Mouse (Mus musculus): ENCODE measurements around the gene Cd3g. TPM values are rescaled to one million over a fixed set of nuclear protein-coding genes. Genes with fewer than 3 reads are reported as not detected.
A peak's percentile ranks its signal among the peaks of the same experiment; 100 is the strongest.

Cd3g gene
- total RNA-seq, 2 experiments from 2014 or later: not detected

DNA sequence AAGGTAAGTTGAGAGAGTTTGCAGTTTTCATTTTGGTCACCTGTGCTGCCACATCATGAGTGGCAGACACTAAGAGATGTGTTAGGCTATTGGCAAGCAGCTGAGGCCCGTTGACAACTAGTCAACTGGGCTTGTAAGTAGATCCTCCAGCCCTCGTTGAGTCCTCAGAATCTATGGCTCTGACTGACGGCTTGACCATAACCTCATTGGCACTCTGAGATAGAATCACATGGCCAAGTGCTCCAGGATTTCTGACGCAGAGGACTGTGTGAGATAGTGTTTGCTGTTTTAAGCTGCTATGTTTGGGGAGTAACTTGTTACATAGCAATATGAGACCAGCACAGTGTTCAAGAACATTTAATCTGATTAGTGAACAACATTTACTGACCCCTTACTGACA, 38.5 kb downstream of the Cd3g start:
- no peak for DNase-seq (ENCODE audit: low spot score in 2 of 2)
- intact Hi-C loops (cut with DNase I): no loop called here

DNA sequence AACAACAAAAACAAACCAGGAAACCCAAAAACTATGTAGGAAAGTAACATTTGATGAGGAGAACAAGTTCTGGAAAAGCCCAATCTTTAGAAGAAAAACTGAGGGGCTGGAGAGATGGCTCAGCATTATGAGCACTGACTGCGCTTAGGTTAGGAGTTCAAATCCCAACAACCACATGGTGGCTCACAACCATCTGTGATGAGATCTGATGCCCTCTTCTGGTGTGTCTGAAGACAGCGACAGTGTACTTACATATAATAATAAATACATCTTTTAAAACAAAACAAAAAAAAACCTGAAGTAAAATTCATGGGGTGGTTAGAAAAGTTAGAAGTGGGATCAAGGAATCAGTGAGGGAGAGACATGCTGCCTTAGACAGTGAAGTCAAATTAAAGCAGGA, 58.7 kb downstream of the Cd3g start:
- DNase-seq (ENCODE audit: low spot score in 2 of 2): no peak
- intact Hi-C loops (cut with DNase I): loop anchor here (2.0 to 5.0 kb wide), 3 partner anchors 41 to 85 kb away; partner anchors contain the start of genes Kmt2a and Ube4a

DNA sequence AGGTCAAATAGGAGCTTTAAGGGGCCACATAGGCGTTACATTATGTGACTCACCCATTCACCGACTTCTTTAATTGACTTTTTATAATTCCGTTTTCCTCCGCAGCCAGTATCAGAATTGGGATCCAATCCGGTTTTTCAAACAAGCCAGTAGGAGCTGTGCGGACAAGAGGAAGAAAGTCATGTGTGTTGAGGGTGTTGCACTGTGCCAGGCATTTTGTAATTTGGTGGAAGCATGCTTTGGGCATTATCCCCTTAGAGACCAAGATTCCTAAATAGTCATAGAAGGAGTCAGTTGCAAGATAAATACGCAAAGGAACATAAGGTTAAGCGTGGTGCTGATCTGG, 59.1 kb downstream of the Cd3g start:
- intact Hi-C loops (cut with DNase I): loop anchor here (2.0 to 5.0 kb wide), 3 partner anchors 40 to 84 kb away; partner anchors contain the start of genes Kmt2a and Ube4a
- DNase-seq (ENCODE audit: low spot score in 2 of 2): peak in 1 of 2 experiments; percentile 85

DNA sequence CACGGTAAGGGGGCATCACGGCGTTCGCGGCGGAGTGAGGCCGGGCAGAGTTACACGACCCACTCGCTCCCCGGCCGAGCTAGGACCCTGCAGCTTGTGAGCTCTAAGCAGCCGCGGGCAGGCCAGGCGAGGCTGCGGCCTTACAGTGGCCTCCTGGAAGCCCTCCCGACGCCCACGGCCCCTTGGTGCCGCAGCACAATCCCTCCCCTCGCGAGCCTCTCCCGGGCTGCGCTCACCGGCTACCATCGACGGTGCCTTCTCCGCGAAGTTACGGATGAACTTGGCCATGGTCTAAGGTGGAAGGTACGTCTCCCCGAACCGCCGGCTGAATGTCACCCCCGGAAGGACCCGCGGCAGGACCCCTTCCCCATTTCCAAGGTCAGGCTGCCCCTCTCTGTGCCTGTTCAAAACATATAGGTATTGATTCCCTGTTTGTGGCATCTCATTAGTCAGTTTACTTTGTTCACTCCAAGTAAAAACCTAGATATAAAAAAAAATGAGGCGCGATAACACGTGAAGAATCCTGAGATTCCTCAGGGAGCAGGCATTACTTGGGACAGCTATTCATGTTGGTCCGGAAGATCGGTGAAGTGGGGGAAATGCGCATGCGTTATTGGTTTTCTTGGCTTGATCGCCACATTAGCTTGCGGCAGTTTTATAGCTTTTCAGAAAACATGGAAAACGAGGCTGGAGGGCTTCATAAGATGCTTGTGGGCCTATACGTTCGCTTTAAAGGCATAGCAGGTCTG, 59.7 kb downstream of the Cd3g start, which contains the start of gene Atp5l:
Gene Atp5l, minus strand, starts transcription at position 369 of the 749 bp plus-strand sequence.
- intact Hi-C loops (cut with DNase I): loop anchor here (2.0 to 5.0 kb wide), 3 partner anchors 40 to 84 kb away; partner anchors contain the start of genes Kmt2a and Ube4a
- peak; percentile 87 to 89 for DNase-seq (ENCODE audit: low spot score in 2 of 2)

DNA sequence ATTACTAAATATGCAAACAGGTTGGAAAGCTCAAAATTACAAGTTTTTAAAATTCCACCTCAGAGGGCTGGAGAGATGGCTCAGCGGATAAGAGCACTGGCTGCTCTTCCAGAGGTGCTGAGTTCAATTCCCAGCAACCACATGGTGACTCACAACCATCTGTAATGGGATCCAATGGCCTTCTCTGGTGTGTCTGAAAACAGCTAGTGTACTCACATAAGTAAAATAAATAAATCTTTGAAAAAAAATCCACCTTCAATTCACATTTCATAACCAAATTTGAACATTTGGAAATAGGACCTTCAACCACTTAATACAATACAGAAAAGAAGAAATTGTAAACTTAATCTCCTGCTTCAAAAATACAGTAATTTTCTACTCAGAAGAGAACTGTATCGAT, 60.6 kb downstream of the Cd3g start:
- intact Hi-C loops (cut with DNase I): loop anchor here (2.0 to 5.0 kb wide), 3 partner anchors 39 to 83 kb away; partner anchors contain the start of genes Kmt2a and Ube4a
- DNase-seq (ENCODE audit: low spot score in 2 of 2): no peak

Other genes starting within 250 kb of the Cd3g start
- gene Phldb1, start 245.2 kb downstream of the Cd3g start, total RNA-seq (2021): 10 to 100 TPM; 74.9 to 86.3 TPM
- gene Arcn1, start 212.6 kb downstream of the Cd3g start, total RNA-seq (2021): 10 to 100 TPM; 89.0 to 99.0 TPM
- gene Ift46, start 212.5 kb downstream of the Cd3g start, total RNA-seq (2021): 10 to 100 TPM; 65.0 to 72.9 TPM
- 10 to 100 TPM; 54.0 to 54.9 TPM for gene Tmem25, start 181.1 kb downstream of the Cd3g start, total RNA-seq (2021)
- gene Ttc36, start 177.4 kb downstream of the Cd3g start, total RNA-seq (2021): 1 to 10 TPM in 1 of 2 experiments, not detected in 1; 1.4 TPM
- 10 to 100 TPM; 52.2 to 79.3 TPM for gene Kmt2a, start 99.1 kb downstream of the Cd3g start, total RNA-seq (2021)
- gene Atp5l, start 59.7 kb downstream of the Cd3g start, total RNA-seq (2021): 100 to 1,000 TPM; 303 to 311 TPM
- 10 to 100 TPM; 60.9 to 78.5 TPM for gene Ube4a, start 14.8 kb downstream of the Cd3g start, total RNA-seq (2021)
- not detected for gene Cd3d, start 1.4 kb upstream of the Cd3g start, total RNA-seq (2021)
- not detected for gene Cd3e, start 29.2 kb upstream of the Cd3g start, total RNA-seq (2021)
- 1 to 10 TPM in 1 of 2 experiments, under 1 TPM in 1; 0.84 to 1.4 TPM for gene Mpzl2, start 59.4 kb upstream of the Cd3g start, total RNA-seq (2021)
- 1 to 10 TPM; 4.3 to 4.6 TPM for gene Mpzl3, start 74.8 kb upstream of the Cd3g start, total RNA-seq (2021)
- under 1 TPM; 0.62 to 0.63 TPM for gene Jaml, start 98.8 kb upstream of the Cd3g start, total RNA-seq (2021)
- gene Scn2b, start 137.4 kb upstream of the Cd3g start, total RNA-seq (2021): 100 to 1,000 TPM; 251 to 273 TPM
- gene Scn4b, start 158.0 kb upstream of the Cd3g start, total RNA-seq (2021): 10 to 100 TPM; 68.8 to 73.4 TPM
- 1 to 10 TPM; 1.0 to 1.2 TPM for gene BC049352, start 201.6 kb upstream of the Cd3g start, total RNA-seq (2021)
- gene Tmprss4, start 223.7 kb upstream of the Cd3g start, total RNA-seq (2021): under 1 TPM; 0.18 to 0.20 TPM